In the genomic region with DNA sequence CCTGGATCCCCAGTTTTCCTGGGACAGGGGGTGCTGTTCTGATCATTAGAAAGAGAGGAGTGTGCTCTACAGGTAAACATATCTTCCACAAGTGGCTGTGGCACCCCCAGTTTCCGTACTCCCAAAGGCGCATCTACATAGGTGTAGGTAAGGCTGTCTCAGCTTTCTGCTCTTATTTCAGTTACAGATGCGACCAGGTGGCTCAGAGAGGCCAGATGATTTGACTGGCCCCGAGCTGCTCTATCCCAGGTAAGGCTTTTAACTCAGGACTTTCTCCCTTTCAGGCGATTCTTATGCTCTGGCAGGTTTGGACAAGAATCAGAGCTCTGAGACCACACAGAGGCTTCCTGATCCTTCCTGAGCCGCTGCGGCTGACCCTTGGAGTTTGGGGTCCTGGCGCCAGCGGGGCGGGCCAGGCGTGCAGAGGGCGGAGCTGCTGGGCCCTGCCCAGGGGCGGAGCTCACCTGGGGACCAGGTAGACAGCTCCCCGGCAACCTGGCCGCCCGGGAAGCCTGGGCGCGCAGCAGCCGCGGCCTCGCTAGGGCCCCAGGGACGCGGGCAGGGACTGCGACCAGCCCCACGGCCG, we compare ENCODE assay signal across 10 mouse cellular contexts. TPM values are rescaled to one million over a fixed set of nuclear protein-coding genes. Genes with fewer than 3 reads are reported as not detected.
A peak's percentile ranks its signal among the peaks of the same experiment; 100 is the strongest.
DNase-seq lines count a peak whose midpoint lies in the region; ATAC-seq and TF ChIP-seq lines count a peak whose summit lies in the region.
"Had no signal": no experiment of that assay in that cellular context is flagged by ENCODE, and none has a peak within 500 bp of the region (broad histone marks: within the 10 kb centered on the region; RNA-seq: fewer than 3 reads in every experiment).

A gene (plus strand): TSS at position 461 of the 586 bp plus-strand sequence.

- H3K4me3 ChIP-seq in forebrain, embryonic 10.5 days, result peak within 1 kb of the TSS; percentile 24
- no peak within 1 kb of the TSS for H3K4me3 ChIP-seq in forebrain, embryonic 13.5 days
- peak within 1 kb of the TSS; percentile 50 for H3K4me3 ChIP-seq in ES-Bruce4 (ENCODE audit: low read depth, low read length)
- no peak within 1 kb of the TSS; the same call in 1 of the 2 replicates for H3K4me3 ChIP-seq in liver, postnatal 0 days (ENCODE audit: low read depth, low read length)

- H3K9ac ChIP-seq in forebrain, embryonic 13.5 days, result no peak within 1 kb of the TSS; the same call in 1 of the 2 replicates
- H3K9ac ChIP-seq in ES-Bruce4 (ENCODE audit: low read depth, poor library complexity, severe bottlenecking), result peak within 1 kb of the TSS; percentile 45
- no peak within 1 kb of the TSS for H3K9ac ChIP-seq in liver, postnatal 0 days (replicated peaks)

- peak within 1 kb of the TSS; percentile 40; the same call in 1 of the 2 replicates for H3K27ac ChIP-seq in forebrain, embryonic 10.5 days
- no peak within 1 kb of the TSS for H3K27ac ChIP-seq in forebrain, embryonic 13.5 days
- no peak within 1 kb of the TSS for H3K27ac ChIP-seq in ES-Bruce4 (ENCODE audit: insufficient read depth, low read length)
- H3K27ac ChIP-seq in liver, postnatal 0 days (ENCODE audit: low read depth), result no peak within 1 kb of the TSS

- ATAC-seq in forebrain, embryonic 13.5 days, result no peak
- ATAC-seq in liver, postnatal 0 days, result no peak; the same call in 1 of the 2 replicates
- no peak for ATAC-seq in monocyte, adult 5-6 weeks (replicated peaks; ENCODE audit: insufficient number of reproducible peaks, low FRiP score, low TSS enrichment, poor library complexity, severe bottlenecking)
- ATAC-seq: activated CD4-positive, CD25-positive, alpha-beta regulatory T cell, adult 4 months had no signal

- TF ChIP-seq CTCF in ES-Bruce4 (IDR thresholded peaks at IDR 0.05; ENCODE audit: low read depth, low read length), result no peak
- no peak for TF ChIP-seq CTCF in liver, postnatal 0 days (IDR thresholded peaks at IDR 0.05; ENCODE audit: low read depth)

- no peaks in the 10 kb centered on the region for H3K9me3 ChIP-seq in forebrain, embryonic 10.5 days
- H3K9me3 ChIP-seq in forebrain, embryonic 13.5 days (replicated peaks), result no peaks in the 10 kb centered on the region
- no peaks in the 10 kb centered on the region for H3K9me3 ChIP-seq in ES-Bruce4 (replicated peaks; ENCODE audit: control insufficient read depth, insufficient read depth, low read length, poor library complexity, severe bottlenecking)
- H3K9me3 ChIP-seq in liver, postnatal 0 days (ENCODE audit: low read length), result no peaks in the 10 kb centered on the region

- H3K4me2 ChIP-seq in forebrain, embryonic 13.5 days, result no peak within 1 kb of the TSS
- H3K4me2 ChIP-seq in liver, postnatal 0 days (ENCODE audit: low read depth, low read length), result peak within 1 kb of the TSS; percentile 51

- no peak for DNase-seq in forebrain, embryonic 10.5 days (ENCODE audit: extremely low spot score, low spot score)
- DNase-seq in kidney, adult 9 months, result peak; percentile 58
- DNase-seq in liver, postnatal 0 days, result no peak
- no peak for DNase-seq in MN1 (ENCODE audit: low spot score)
- no peak for DNase-seq in cerebellum, adult 18-20 months
- DNase-seq: right cerebral cortex, postnatal 25 days had no signal

- peaks cover 25% of the 10 kb centered on the region for H3K4me1 ChIP-seq in forebrain, embryonic 10.5 days
- H3K4me1 ChIP-seq in forebrain, embryonic 13.5 days, result no peaks in the 10 kb centered on the region
- no peaks in the 10 kb centered on the region for H3K4me1 ChIP-seq in ES-Bruce4 (ENCODE audit: control insufficient read depth, insufficient read depth, low read length)
- peaks cover 10% of the 10 kb centered on the region; the same call in 1 of the 2 replicates for H3K4me1 ChIP-seq in liver, postnatal 0 days (ENCODE audit: insufficient read depth)

- no peaks in the 10 kb centered on the region for H3K36me3 ChIP-seq in forebrain, embryonic 10.5 days (replicated peaks)
- H3K36me3 ChIP-seq in forebrain, embryonic 13.5 days (ENCODE audit: poor library complexity, severe bottlenecking), result no peaks in the 10 kb centered on the region
- H3K36me3 ChIP-seq in ES-Bruce4 (ENCODE audit: control insufficient read depth, insufficient read depth, low read length, poor library complexity, severe bottlenecking), result no peaks in the 10 kb centered on the region
- no peaks in the 10 kb centered on the region for H3K36me3 ChIP-seq in liver, postnatal 0 days (replicated peaks; ENCODE audit: insufficient read depth, low read length)

- TF ChIP-seq EP300 in ES-Bruce4 (IDR thresholded peaks at IDR 0.05; ENCODE audit: insufficient read depth, low read depth, low read length), result no peak
- no peak for TF ChIP-seq EP300 in liver, postnatal 0 days (IDR thresholded peaks at IDR 0.05; ENCODE audit: low read depth)

- no peak for TF ChIP-seq POLR2A in ES-Bruce4 (IDR thresholded peaks at IDR 0.05; ENCODE audit: insufficient read depth, low read length)

- 3% methylated on average over 26 of the region's 26 CpGs for WGBS in forebrain, embryonic 10.5 days
- 5% methylated on average over 26 of the region's 26 CpGs for WGBS in forebrain, embryonic 13.5 days
- 9% methylated on average over 22 of the region's 26 CpGs for WGBS in liver, postnatal 0 days (ENCODE audit: insufficient replicate concordance)

- H3K27me3 ChIP-seq in forebrain, embryonic 10.5 days (ENCODE audit: poor library complexity, severe bottlenecking), result peaks cover 60% of the 10 kb centered on the region
- H3K27me3 ChIP-seq in forebrain, embryonic 13.5 days, result peaks cover 55% of the 10 kb centered on the region
- H3K27me3 ChIP-seq in ES-Bruce4 (ENCODE audit: control insufficient read depth, insufficient read depth, low read length, poor library complexity, severe bottlenecking), result no peaks in the 10 kb centered on the region
- peaks cover 54% of the 10 kb centered on the region for H3K27me3 ChIP-seq in liver, postnatal 0 days (ENCODE audit: insufficient read depth, low read length)

RNA-seq across cellular contexts. Expression of the gene that starts here (rescaled TPM):
- 1.5 and 1.6 TPM in 2 replicates for polyA plus RNA-seq in forebrain, embryonic 10.5 days (2016; fragmentation: Nextera tagmentation; extraction: Ambion mirVana)
- polyA plus RNA-seq in forebrain, embryonic 13.5 days (2015; fragmentation: Nextera tagmentation; extraction: Ambion mirVana), result not detected in 2 replicates
- 2.8 and 3.4 TPM in 2 replicates for polyA plus RNA-seq in ES-Bruce4 (2011; ENCODE audit: insufficient read depth, insufficient read length, low read depth, missing spikeins)
- 0.05 and 0.14 TPM in 2 replicates for polyA plus RNA-seq in liver, postnatal 0 days (2015; fragmentation: Nextera tagmentation; extraction: Ambion mirVana)
- total RNA-seq in monocyte, adult 5-6 weeks (2017), result not detected in 3 replicates
- polyA plus RNA-seq: activated CD4-positive, CD25-positive, alpha-beta regulatory T cell, adult 4 months had no signal

Comparison
In these comparisons a context has a peak if more than half of its experiments do, and no peak if none do; other contexts are left out.
1. H3K4me3 ChIP-seq: peak in forebrain, embryonic 10.5 days (single experiment) and ES-Bruce4 (single experiment); none in forebrain, embryonic 13.5 days (single experiment) and liver, postnatal 0 days (single experiment).